10 mouse cellular contexts compared by ENCODE assay signal in genomic region chr2:165159055-165159688, GRCm38 (mm10).
DNase-seq lines count a peak whose midpoint lies in the region; ATAC-seq and TF ChIP-seq lines count a peak whose summit lies in the region.
"Had no signal": no experiment of that assay in that cellular context is flagged by ENCODE, and none has a peak within 500 bp of the region (broad histone marks: within the 10 kb centered on the region; RNA-seq: fewer than 3 reads in every experiment).

No protein-coding gene starts in this region.

- no peaks in the 10 kb centered on the region for H3K4me1 ChIP-seq in kidney, postnatal 0 days (replicated peaks; ENCODE audit: insufficient read depth, low read length)
- H3K4me1 ChIP-seq in midbrain, embryonic 14.5 days (ENCODE audit: control insufficient read depth, insufficient read depth, low read length), result peaks cover 28% of the 10 kb centered on the region
- H3K4me1 ChIP-seq: embryonic facial prominence, embryonic 15.5 days had no signal

- H3K9ac ChIP-seq in kidney, postnatal 0 days (ENCODE audit: low read depth, low read length), result no peak overlapping the region
- H3K9ac ChIP-seq in midbrain, embryonic 14.5 days (replicated peaks; ENCODE audit: low read length), result no peak overlapping the region
- H3K9ac ChIP-seq: embryonic facial prominence, embryonic 15.5 days; midbrain, embryonic 12.5 days had no signal

- intact Hi-C loops in gastrocnemius, postnatal 36 days (cut with DNase I), result no loop called here

- H3K4me2 ChIP-seq in kidney, postnatal 0 days (ENCODE audit: low read length), result no peak overlapping the region
- H3K4me2 ChIP-seq in midbrain, embryonic 14.5 days (ENCODE audit: low read length), result no peak overlapping the region
- H3K4me2 ChIP-seq: embryonic facial prominence, embryonic 15.5 days; midbrain, embryonic 12.5 days had no signal

- 0 out of 2 replicates have a peak, but pooled peaks have one; percentile 25 for ATAC-seq in kidney, postnatal 0 days (replicated peaks; ENCODE audit: low FRiP score, low read depth)
- no peak for ATAC-seq in midbrain, embryonic 14.5 days (ENCODE audit: low FRiP score, low TSS enrichment)
- ATAC-seq in inflammation-experienced regulatory T-cells, adult 6 months, result no peak

- no peak overlapping the region for H3K4me3 ChIP-seq in kidney, postnatal 0 days (replicated peaks; ENCODE audit: low read depth, low read length)
- no peak overlapping the region for H3K4me3 ChIP-seq in midbrain, embryonic 14.5 days (replicated peaks; ENCODE audit: low read depth, low read length)
- H3K4me3 ChIP-seq: embryonic facial prominence, embryonic 15.5 days; midbrain, embryonic 12.5 days had no signal

- H3K9me3 ChIP-seq in kidney, postnatal 0 days (replicated peaks; ENCODE audit: low read length), result no peaks in the 10 kb centered on the region
- no peaks in the 10 kb centered on the region for H3K9me3 ChIP-seq in midbrain, embryonic 14.5 days (ENCODE audit: control insufficient read depth, low read length)
- H3K9me3 ChIP-seq: embryonic facial prominence, embryonic 15.5 days; midbrain, embryonic 12.5 days had no signal

- peak; percentile 86 for DNase-seq in NIH3T3 (ENCODE audit: low read depth)
- DNase-seq in adrenal gland, adult 8-10 months, result peak; percentile 36
- peak; percentile 20 to 23 for DNase-seq in gastrocnemius, postnatal 36 days
- DNase-seq in kidney, postnatal 0 days (ENCODE audit: low spot score), result peak; percentile 89
- peak; percentile 72 for DNase-seq in midbrain, embryonic 14.5 days
- DNase-seq in urinary bladder, adult 2 months (ENCODE audit: low spot score), result peak; percentile 28
- no peak for DNase-seq in left cerebral cortex, adult 18-20 months (ENCODE audit: low spot score in 2 of 2)

- no peak for TF ChIP-seq CTCF in kidney, postnatal 0 days (IDR thresholded peaks at IDR 0.05; ENCODE audit: low read depth)

- WGBS in kidney, postnatal 0 days, result 16% methylated on average over 15 of the region's 15 CpGs
- 18% methylated on average over 15 of the region's 15 CpGs for WGBS in midbrain, embryonic 14.5 days

- no peak overlapping the region for H3K27ac ChIP-seq in kidney, postnatal 0 days
- H3K27ac ChIP-seq in midbrain, embryonic 14.5 days (replicated peaks; ENCODE audit: low read depth, low read length), result peak overlapping the region; percentile 70; the same call in 1 of the 2 replicates
- H3K27ac ChIP-seq: embryonic facial prominence, embryonic 15.5 days had no signal

- no peaks in the 10 kb centered on the region for H3K27me3 ChIP-seq in kidney, postnatal 0 days (ENCODE audit: insufficient read depth, low read length)
- no peaks in the 10 kb centered on the region for H3K27me3 ChIP-seq in midbrain, embryonic 14.5 days (ENCODE audit: control insufficient read depth, insufficient read depth, low read length)

- H3K36me3 ChIP-seq in kidney, postnatal 0 days (ENCODE audit: insufficient read depth, low read length), result no peaks in the 10 kb centered on the region
- H3K36me3 ChIP-seq in midbrain, embryonic 14.5 days (ENCODE audit: control insufficient read depth, insufficient read depth, low read length), result no peaks in the 10 kb centered on the region
- H3K36me3 ChIP-seq: embryonic facial prominence, embryonic 15.5 days; midbrain, embryonic 12.5 days had no signal

Comparison
In these comparisons a context has a peak if more than half of its experiments do, and no peak if none do; other contexts are left out.
1. DNase-seq: peak in NIH3T3 (single experiment), adrenal gland, adult 8-10 months (single experiment), gastrocnemius, postnatal 36 days (2 of 2), kidney, postnatal 0 days (single experiment), midbrain, embryonic 14.5 days (single experiment) and urinary bladder, adult 2 months (single experiment); none in left cerebral cortex, adult 18-20 months (0 of 2).